Mouse (Mus musculus): ENCODE data around the gene Fcmr. TPM values are rescaled to one million over a fixed set of nuclear protein-coding genes. Genes with fewer than 3 reads are reported as not detected.
A peak's percentile ranks its signal among the peaks of the same experiment; 100 is the strongest.

The Fcmr gene
- polyA plus RNA-seq, 1 experiment from 2014 or later = 0.24 TPM

DNA sequence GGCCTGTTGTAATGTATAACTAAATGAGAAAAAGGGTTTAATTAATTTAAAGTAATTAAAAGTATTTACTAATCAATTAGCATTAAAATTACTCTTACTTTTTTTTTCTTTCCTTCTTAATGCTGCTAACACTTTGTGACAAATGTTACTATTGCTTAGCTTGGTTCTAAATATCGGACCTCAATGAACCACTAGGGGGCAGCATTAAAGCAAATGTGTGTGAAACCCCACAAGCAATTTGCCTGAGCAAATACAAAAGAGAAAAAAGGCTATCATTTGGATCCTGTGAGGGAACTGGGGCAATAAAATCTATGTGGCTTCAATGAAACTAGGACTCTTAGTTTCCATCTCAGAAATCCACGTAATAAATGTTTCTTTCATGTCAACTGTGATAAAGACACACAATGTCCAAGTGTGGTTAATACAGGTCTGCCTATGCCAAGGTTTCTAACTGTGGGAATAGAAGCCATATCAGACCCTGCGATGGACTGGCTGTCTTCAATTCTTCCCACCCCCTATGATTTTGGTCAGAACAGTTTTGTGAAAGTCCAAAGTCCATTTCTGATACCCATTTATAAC is 11.6 kb downstream of the Fcmr start:
- no peak overlapping the region for H3K9ac ChIP-seq (ENCODE audit: low read depth, low read length)
- H3K36me3 ChIP-seq (ENCODE audit: insufficient read depth, low read length) = no peaks in the 10 kb centered on the region
- peaks cover 5% of the 10 kb centered on the region for H3K4me1 ChIP-seq (replicated peaks; ENCODE audit: insufficient read depth, low read length)
- ATAC-seq (replicated peaks; ENCODE audit: low FRiP score, low read depth) (no peak), DNase-seq (ENCODE audit: low spot score) (peak; percentile 85)
- H3K27me3 ChIP-seq (ENCODE audit: insufficient read depth, low read length) = peaks cover 10% of the 10 kb centered on the region; the same call in 1 of the 2 replicates
- no peaks in the 10 kb centered on the region for H3K9me3 ChIP-seq (replicated peaks; ENCODE audit: low read length)
- H3K27ac ChIP-seq = no peak overlapping the region
- no peak overlapping the region for H3K4me3 ChIP-seq (replicated peaks; ENCODE audit: low read depth, low read length)
- peak; percentile 86 for TF ChIP-seq CTCF (IDR thresholded peaks at IDR 0.05; ENCODE audit: low read depth)
- H3K4me2 ChIP-seq (ENCODE audit: low read length) = no peak overlapping the region
- 21% methylated on average over 3 of the region's 3 CpGs for WGBS

DNA sequence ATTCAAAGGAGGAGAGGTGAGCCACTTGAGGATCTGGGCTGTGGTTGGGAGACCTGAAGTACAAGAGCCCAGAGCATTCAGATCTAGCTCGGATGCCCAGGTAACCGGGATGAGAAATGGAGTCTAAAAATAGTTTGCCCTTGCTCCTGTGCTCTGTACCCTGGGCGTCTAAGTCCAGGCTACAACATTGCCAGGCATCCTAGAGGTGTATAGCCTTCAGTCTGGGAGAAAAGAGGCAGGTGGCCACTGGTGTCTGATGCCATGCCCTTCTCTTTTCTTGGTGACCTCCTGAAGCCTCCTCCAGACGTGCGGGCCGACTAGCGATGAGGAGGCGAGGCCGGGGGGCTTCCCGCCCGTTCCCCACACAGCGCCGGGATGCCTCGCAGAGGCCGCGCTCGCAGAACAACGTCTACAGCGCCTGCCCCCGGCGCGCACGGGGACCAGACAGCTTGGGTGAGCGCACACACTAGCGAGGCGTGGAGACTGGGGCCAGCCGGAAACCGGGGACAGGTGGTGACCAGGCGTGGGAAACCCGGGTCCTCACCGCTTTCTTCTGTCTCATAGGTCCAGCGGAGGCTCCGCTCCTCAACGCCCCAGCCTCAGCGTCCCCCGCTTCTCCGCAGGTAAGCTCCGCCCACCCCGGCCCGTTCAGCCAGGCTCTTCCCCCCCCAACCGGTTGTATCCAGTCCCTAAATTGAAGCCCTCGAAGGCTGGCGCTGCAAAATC is 12.6 kb downstream of the Fcmr start:
- Histone ChIP-seq H3K4me3 (replicated peaks; ENCODE audit: low read depth, low read length) (peak overlapping the region; percentile 31), H3K9ac (ENCODE audit: low read depth, low read length) (peak overlapping the region; percentile 25; the same call in 1 of the 2 replicates), H3K4me2 (ENCODE audit: low read length) (peak overlapping the region; percentile 63), H3K36me3 (ENCODE audit: insufficient read depth, low read length) (no peaks in the 10 kb centered on the region), H3K9me3 (replicated peaks; ENCODE audit: low read length) (no peaks in the 10 kb centered on the region), H3K27me3 (ENCODE audit: insufficient read depth, low read length) (peaks cover 10% of the 10 kb centered on the region; the same call in 1 of the 2 replicates), H3K4me1 (replicated peaks; ENCODE audit: insufficient read depth, low read length) (peaks cover 5% of the 10 kb centered on the region), H3K27ac (no peak overlapping the region)
- ATAC-seq (replicated peaks; ENCODE audit: low FRiP score, low read depth) (peak; percentile 66), DNase-seq (ENCODE audit: low spot score) (peak; percentile 20)
- no peak for TF ChIP-seq CTCF (IDR thresholded peaks at IDR 0.05; ENCODE audit: low read depth)
- WGBS = 3% methylated on average over 39 of the region's 43 CpGs

DNA sequence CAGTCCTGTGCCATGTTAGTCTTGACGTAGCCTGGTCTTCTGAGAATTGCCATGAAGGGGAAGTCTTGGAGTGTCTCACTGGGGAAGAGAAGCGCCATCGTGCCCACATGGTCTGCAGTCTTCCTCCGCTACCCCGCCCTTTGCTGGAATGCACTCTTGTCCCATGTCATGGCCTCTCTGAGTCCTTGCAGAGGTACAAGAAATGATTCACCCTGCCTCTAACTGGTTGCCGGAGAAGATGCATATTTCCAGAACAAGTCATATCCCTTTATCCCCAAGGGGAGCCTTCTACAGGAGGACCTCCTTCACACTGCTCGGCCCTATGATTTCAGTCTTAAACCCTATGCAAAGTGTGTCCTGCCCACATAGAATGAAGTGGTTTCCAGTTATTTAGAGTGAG is 14.5 kb downstream of the Fcmr start:
- Histone ChIP-seq H3K27me3 (ENCODE audit: insufficient read depth, low read length) (peaks cover 10% of the 10 kb centered on the region; the same call in 1 of the 2 replicates), H3K4me2 (ENCODE audit: low read length) (no peak overlapping the region), H3K9me3 (replicated peaks; ENCODE audit: low read length) (no peaks in the 10 kb centered on the region), H3K4me1 (replicated peaks; ENCODE audit: insufficient read depth, low read length) (peaks cover 5% of the 10 kb centered on the region), H3K4me3 (replicated peaks; ENCODE audit: low read depth, low read length) (no peak overlapping the region), H3K9ac (ENCODE audit: low read depth, low read length) (no peak overlapping the region), H3K27ac (no peak overlapping the region), H3K36me3 (ENCODE audit: insufficient read depth, low read length) (no peaks in the 10 kb centered on the region)
- ATAC-seq (replicated peaks; ENCODE audit: low FRiP score, low read depth) = no peak
- 91% methylated on average over 7 of the region's 7 CpGs for WGBS
- DNase-seq (ENCODE audit: low spot score) = no peak
- no peak for TF ChIP-seq CTCF (IDR thresholded peaks at IDR 0.05; ENCODE audit: low read depth)

DNA sequence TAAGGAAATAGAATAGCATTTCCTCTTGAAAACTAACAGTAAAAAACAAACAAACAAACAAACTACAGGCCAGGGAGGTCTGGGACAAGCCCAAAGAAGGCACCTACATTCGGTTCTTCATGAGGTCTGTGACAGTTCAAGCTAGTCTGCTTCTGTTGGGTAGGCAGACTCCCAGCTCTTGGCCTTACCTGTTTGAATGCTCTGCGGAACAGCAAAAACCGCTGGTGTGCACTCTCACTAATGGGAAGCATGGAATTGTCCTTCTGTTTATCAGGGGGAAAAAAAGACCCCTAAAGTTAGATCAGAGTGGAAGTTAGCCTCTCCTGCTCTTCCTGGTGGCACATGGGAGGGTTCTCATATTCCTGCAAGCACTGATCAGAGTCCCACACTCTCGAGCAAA is 17.7 kb downstream of the Fcmr start:
- H3K9me3 ChIP-seq (replicated peaks; ENCODE audit: low read length) = no peaks in the 10 kb centered on the region
- WGBS = 85% methylated on average over 4 of the region's 4 CpGs
- no peak for ATAC-seq (replicated peaks; ENCODE audit: low FRiP score, low read depth)

DNA sequence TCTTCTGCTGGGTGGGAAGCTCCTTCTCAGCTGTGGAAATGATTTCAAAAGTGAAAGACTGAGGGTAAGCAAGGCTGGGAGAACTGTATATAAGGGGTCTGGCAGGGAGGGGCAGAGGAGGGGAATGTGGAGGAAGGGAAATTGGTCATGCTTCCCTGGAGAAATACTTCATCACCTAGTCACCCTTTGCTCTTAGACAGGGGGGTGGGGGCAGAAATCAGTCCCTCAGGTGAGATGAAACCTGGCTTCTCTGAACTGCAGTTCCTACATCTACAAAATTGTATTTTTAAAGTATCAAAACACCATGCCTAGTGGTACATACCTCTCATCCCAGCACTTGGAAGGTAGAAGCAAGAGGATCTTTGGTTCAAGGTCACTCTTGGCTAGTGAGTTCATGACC is 21.9 kb downstream of the Fcmr start, which contains the start of gene Il24:
Il24 (minus strand) TSS at position 101 of the 400 bp plus-strand sequence.
- H3K4me3 ChIP-seq (replicated peaks; ENCODE audit: low read depth, low read length) = no peak within 1 kb of the TSS
- ATAC-seq (replicated peaks; ENCODE audit: low FRiP score, low read depth) (no peak), DNase-seq (ENCODE audit: low spot score) (no peak)
- no peak for TF ChIP-seq CTCF (IDR thresholded peaks at IDR 0.05; ENCODE audit: low read depth)
- H3K36me3 ChIP-seq (ENCODE audit: insufficient read depth, low read length) = no peaks in the 10 kb centered on the region
- no peak within 1 kb of the TSS for H3K9ac ChIP-seq (ENCODE audit: low read depth, low read length)
- H3K27ac ChIP-seq = no peak within 1 kb of the TSS
- no peaks in the 10 kb centered on the region for H3K9me3 ChIP-seq (replicated peaks; ENCODE audit: low read length)
- no peaks in the 10 kb centered on the region for H3K4me1 ChIP-seq (replicated peaks; ENCODE audit: insufficient read depth, low read length)
- H3K4me2 ChIP-seq (ENCODE audit: low read length) = no peak within 1 kb of the TSS
- H3K27me3 ChIP-seq (ENCODE audit: insufficient read depth, low read length) = no peaks in the 10 kb centered on the region

More for the DNA sequence above, 17.7 kb downstream of the Fcmr start:
- Histone ChIP-seq H3K4me2 (ENCODE audit: low read length) (no peak overlapping the region), H3K27me3 (ENCODE audit: insufficient read depth, low read length) (0 out of 2 replicates have a peak, but pooled peaks cover 3% of the 10 kb centered on the region), H3K36me3 (ENCODE audit: insufficient read depth, low read length) (no peaks in the 10 kb centered on the region), H3K9ac (ENCODE audit: low read depth, low read length) (no peak overlapping the region), H3K4me3 (replicated peaks; ENCODE audit: low read depth, low read length) (no peak overlapping the region), H3K27ac (no peak overlapping the region), H3K4me1 (replicated peaks; ENCODE audit: insufficient read depth, low read length) (peaks cover 2% of the 10 kb centered on the region)
- no peak for TF ChIP-seq CTCF (IDR thresholded peaks at IDR 0.05; ENCODE audit: low read depth)
- no peak for DNase-seq (ENCODE audit: low spot score)

DNA sequence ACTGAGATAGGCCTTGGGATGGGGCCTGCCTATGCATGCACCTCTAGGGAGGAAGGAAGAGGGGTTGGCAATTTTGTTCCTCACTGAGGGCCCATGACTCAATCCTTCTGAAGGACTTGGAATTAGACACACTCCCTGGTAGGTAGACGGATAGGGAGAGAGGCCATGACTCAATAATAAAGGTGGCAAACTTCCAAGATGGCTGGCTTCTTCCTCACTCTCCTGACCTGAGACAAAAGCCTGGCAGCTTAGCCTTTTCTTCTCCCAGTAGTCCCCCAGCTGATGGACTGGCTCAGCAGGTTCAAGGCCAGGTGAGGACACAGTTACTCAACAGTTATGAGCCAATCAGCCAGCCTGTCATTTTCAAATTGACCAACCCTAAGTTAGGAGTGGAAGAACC is 27.0 kb downstream of the Fcmr start:
- H3K9me3 ChIP-seq (replicated peaks; ENCODE audit: low read length) = no peaks in the 10 kb centered on the region
- DNase-seq (ENCODE audit: low spot score) (no peak), ATAC-seq (replicated peaks; ENCODE audit: low FRiP score, low read depth) (no peak)
- no peak overlapping the region for H3K27ac ChIP-seq
- TF ChIP-seq CTCF (IDR thresholded peaks at IDR 0.05; ENCODE audit: low read depth) = no peak
- H3K27me3 ChIP-seq (ENCODE audit: insufficient read depth, low read length) = no peaks in the 10 kb centered on the region
- H3K36me3 ChIP-seq (ENCODE audit: insufficient read depth, low read length) = no peaks in the 10 kb centered on the region
- H3K4me2 ChIP-seq (ENCODE audit: low read length) = no peak overlapping the region
- no peak overlapping the region for H3K9ac ChIP-seq (ENCODE audit: low read depth, low read length)
- WGBS = 68% methylated on average over 1 of the region's 1 CpGs
- no peaks in the 10 kb centered on the region for H3K4me1 ChIP-seq (replicated peaks; ENCODE audit: insufficient read depth, low read length)
- H3K4me3 ChIP-seq (replicated peaks; ENCODE audit: low read depth, low read length) = no peak overlapping the region

All from kidney, postnatal 0 days (tissue).